Mouse (Mus musculus) liver, adult 2 months (tissue): Measurements from ENCODE around the gene Ccdc88a.

Source experiments
- CTCF ChIP-seq: fragments of 200-500 bp; IDR thresholded peaks from 2 replicates; pipeline ENCODE4 v1.5.1; 2011; ENCODE audit warnings: low read depth, low read length, control low read depth
- POLR2A ChIP-seq: fragments of 200-500 bp; IDR thresholded peaks from 2 replicates; pipeline ENCODE4 v1.6.1; 2011; ENCODE audit warnings: low read length, control low read depth; ENCODE audit not compliant: insufficient read depth; ENCODE audit errors: extremely low read depth

DNA sequence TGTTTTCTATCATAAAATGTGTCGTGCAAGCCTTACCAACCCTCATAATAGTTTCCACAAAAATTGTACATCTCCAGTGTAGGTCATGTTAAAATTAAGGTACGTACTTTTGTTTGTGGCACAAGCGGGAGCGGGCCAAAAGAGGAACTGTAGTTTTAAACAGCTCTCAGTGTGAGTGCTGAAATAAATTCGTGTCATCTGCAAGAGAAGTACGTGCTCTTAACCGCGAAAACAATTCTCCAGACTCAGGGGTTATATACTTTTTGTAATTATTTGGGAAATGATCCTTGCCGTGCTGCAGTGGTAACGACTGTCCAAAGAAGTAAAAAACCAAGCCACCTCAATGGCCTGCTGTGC lies 140.8 kb downstream of the Ccdc88a start:
- TF ChIP-seq POLR2A (no peak), CTCF (no peak)
